Mouse (Mus musculus) G1E-ER4 (cell line): ENCODE results near the gene Coq5. TPM values are rescaled to one million over a fixed set of nuclear protein-coding genes. Genes with fewer than 3 reads are reported as not detected.

ENCODE experiments used
- GATA1 ChIP-seq: IDR thresholded peaks from one replicate; pipeline ENCODE4 v1.8.0; 2012; ENCODE audit warnings: low read length, inconsistent platforms
- polyA plus RNA-seq: library from polyadenylated mRNA; stranded (reverse); fragments of >175 nt; gene quantifications from 2 replicates; pipeline ENCODE4 v1.2.3, GENCODE M21; 2012

Gene Coq5
- polyA plus RNA-seq, 1 experiment: 27.3 TPM

DNA sequence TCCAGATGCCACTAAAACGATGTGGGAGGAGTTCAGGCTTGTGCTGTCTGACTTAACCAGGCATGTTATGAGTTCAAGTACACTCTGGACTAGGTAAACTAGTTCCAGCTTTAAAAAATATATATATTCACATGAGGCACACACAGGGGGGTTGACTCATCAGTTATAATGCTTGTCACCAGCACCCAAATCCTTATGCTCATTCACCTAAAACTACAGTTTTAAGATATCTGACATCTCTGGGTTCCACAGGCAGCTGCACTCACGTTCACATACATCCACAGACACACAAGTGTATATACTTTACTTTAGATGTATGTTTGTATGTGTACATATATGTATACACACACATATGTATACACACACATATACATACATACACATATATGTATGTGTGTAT lies 681 bp upstream of the Coq5 start:
- TF ChIP-seq GATA1: no peak

DNA sequence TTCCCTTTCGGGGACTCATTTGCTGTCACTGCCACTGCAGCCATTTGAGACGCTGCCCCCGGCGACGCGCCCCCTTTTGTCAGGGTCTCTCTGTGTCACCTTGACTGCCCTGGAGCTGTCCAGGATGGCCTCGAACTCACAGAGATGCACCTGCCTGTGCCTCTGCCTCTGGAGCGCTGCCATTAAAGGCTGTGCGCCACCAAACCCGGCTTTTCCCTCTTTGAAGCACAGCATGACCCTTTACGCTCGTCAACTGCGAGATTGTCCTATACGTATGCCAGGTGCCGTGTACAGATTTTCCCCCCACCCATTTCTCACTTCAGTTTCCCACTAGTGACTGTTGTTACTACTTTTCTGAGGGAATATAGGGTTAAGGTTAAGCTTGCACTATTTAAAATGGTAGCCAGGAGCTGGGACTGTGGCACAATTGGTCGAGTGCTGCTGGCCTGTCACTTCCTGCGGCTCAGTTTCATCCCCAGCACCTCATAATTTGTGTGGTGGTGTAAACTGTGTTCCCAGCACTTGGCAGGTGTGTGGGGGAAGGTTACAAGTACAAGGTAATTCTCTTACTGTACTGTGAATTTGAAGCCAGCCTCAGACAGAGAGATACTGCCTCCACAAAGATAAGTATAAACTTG lies 703 bp downstream of the Coq5 start:
- no peak for TF ChIP-seq GATA1

DNA sequence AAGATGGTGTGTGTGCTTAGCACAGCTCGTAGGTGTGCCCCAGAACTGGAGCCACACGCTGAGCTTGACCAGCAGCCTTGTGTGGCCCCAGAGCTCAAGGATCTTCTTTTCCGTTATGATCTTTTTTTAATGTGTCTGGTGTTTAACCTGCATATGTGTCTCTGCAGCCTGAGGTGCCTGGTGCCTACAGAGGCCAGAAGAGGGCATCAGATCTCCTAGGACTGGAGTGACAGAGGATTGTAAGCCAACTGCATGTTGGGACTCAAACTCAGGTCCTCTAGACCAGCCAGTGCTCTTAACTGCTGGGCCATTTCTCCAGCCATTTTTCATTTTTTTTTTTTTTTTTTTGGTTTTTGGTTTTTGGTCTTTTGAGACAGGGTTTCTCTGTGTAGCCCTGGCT lies 5.3 kb downstream of the Coq5 start:
- no peak for TF ChIP-seq GATA1

DNA sequence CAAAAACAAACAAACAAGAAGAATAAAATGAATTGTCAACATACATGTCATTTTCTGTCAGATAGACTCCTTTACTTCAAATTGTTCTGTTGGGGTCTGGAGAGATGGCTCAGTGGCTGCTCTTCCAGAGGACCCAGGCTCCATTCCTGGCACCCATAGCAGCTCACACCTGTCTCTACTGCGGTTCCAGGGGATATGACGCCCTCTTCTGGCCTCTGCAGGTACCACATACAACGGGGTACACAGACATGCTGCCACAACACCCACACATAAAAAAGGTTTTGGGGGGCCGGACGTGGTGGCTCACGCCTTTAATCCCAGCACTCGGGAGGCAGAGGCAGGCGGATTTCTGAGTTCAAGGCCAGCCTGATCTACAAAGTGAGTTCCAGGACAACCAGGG lies 14.7 kb downstream of the Coq5 start:
- TF ChIP-seq GATA1: no peak

DNA sequence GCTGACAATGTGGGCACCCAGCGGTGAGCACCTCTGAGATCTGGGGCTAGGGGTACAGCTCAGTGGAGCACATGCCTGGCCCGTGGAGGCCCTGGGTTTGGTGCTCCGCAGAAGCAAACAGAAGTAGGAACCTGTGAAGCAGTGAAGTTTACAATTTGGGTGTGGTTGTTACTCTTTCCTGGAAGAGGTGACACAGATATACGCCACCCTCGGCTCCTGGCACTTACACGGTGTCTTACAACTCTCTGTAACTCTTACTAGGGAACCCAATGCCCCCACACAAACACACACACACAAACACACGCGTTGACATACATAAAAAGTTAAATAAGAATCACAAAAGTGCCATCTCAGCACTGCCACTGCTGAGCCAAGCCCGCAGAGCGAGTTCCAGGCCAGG lies 16.9 kb downstream of the Coq5 start:
- no peak for TF ChIP-seq GATA1

DNA sequence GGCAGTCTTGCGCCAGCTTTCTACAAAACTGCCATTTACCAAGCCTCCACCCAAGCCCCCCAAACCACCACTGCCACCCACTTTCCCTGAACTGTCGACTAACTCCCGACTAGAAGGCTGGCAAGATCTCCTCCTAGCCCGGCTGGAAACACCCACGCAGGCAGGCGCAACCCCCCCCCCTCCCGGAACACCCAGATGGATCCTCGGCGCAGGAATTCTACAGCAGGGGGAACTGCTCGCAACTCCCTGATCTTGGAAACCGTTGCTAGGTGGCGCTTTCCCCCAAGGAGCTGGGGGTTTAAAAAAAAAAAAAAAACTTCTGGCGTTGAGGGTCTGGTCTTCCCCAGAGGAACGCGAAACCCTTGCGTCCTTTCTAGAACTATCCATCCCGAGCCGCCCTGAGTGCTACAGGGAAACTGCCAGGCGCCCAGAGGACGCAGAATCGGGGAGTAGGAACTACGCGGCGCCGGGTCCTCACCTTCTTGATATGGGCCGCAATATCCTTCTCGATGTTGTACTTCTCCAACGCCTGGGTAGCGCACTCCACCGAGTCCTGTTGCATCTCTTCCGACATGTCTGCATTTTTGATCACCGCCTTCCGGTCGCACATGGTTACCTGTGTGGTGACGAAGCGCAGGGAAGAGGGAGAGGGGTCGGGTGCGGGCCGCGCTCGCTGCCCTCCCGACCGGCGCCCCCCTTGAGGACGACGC lies 20.7 kb downstream of the Coq5 start:
- TF ChIP-seq GATA1: no peak

DNA sequence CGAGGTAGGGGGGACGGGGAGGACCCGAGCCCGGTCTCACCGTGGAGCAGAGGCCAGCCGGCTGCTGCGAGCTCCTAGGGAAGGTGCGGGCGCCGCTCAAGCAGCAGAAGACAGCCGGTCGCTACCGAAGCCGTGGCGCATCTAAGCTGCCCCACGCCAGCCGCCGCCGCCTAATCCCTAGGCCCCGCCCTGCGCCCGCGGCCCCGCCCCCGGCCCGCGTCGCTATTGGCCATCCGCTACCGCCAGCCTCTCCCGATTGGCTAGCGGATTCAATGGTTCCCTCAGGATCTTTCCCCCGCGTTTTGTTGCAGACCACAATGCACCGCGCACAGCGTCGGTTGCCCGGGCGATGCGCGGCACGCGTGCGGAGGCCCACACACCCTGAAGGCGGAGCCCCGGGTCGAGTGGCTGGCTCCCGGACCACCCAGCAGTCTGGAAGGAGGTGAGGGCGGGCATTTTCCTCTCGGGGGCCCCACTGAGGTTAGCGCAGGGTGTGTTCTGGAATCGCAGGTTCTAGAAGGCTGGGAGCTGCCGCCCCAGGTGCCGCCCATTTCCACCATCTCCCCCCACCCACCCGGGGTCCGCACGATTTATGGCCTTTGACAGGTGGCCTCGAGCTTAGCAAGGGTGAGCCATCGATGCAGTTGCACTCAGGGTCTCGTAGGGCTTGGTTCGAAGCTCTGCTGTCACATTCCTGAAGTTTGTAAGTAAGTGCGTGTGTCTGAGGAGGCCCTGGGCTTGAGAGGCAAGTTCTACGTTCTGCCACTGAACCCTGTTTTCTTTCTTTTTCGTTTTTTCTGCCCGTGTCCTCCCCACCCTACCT lies 21.5 kb downstream of the Coq5 start, which contains the start of gene Dynll1:
Dynll1 (minus strand) TSS at position 208 of the 823 bp plus-strand sequence.
- no peak for TF ChIP-seq GATA1

DNA sequence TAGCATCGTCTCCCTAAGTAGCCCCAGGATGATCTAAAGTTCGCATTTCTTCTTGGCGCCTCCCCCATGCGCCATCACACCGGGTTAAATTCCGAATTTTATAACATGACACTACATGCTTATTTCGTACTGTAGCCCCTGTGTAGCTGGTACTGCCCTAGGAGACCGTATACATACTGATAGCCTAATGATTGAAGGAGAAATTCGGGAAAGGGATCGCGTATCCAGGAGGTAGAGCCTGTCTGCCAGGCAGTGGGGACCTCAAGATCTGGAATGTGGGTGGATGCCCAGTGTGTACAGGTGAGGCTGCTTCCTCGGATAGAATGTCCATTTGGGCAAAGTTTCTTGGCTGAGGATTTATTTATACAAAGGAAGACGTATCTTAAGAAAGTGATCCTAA lies 22.1 kb downstream of the Coq5 start:
- TF ChIP-seq GATA1: no peak

DNA sequence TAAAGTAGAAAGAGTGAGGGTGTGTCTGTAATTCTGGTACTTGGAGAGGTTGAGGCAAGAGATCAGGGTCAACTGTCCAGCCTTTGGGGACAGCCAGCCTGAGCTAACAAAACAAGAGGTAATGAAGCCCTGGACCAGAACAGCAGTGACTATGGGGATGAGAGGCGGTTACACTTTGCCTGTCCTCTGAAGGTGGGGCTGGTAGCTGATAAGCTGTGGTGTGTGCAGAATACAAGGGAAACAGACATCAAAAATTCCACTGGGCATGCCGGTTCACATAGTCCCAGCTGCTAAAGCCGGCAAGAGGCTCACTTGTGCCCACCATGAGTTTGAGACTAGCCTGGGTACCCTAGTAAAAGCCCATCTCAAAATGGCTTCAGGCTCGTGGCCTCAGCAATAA lies 32.9 kb downstream of the Coq5 start:
- TF ChIP-seq GATA1: no peak

DNA sequence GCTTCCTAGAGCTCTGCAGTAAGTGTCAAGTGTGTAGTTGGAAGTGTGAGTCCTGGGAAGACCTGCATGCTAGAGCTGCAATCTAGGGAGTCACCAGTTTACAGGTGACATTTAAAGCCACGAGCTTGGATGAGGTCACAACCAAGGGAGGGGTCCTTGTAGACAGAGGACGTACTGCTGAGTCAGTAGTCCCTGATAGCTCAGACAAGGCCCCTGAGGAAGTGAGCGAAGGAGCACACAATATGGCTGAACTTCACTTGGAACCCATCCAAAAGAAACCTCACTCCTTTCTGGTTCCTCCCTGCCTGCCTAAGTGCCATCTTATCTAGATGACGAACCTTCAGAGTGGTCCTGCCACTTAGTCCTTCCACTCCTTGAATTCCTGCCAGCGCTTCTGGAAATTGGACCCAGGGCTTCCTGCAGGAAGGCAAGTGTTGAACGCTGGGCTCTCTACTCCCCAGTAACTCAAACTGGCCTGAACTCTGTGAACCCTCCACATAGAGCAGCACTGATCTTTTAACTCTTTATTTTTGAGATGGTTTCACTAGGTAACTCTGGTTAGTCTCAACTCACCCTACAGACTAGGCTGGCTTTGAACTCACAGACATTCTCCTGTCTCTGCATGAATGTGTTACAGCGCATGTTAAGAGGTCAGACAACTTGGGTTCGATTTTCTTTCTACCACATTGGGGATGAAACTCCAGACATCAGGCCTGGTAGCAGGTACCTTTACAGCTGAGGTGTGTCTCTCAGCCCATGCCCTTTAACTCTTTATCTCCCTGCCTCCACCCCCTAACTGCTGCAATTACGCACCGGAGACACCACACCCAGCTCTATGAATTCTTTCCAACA lies 33.6 kb downstream of the Coq5 start:
- no peak for TF ChIP-seq GATA1

DNA sequence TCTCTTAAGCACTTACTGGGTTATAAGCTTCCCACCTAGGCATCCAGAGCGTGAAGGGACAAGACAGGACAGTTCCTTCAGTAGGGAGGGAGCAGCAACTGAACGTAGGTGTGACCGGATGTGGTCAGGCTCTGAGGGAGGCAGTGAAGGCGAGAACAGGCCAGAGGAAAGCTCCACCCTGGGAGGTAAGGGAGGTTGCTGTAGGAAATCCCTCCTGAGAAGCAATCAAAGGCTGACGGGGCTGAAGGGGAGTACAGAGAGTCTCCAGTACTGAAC lies 34.1 kb downstream of the Coq5 start:
- no peak for TF ChIP-seq GATA1

DNA sequence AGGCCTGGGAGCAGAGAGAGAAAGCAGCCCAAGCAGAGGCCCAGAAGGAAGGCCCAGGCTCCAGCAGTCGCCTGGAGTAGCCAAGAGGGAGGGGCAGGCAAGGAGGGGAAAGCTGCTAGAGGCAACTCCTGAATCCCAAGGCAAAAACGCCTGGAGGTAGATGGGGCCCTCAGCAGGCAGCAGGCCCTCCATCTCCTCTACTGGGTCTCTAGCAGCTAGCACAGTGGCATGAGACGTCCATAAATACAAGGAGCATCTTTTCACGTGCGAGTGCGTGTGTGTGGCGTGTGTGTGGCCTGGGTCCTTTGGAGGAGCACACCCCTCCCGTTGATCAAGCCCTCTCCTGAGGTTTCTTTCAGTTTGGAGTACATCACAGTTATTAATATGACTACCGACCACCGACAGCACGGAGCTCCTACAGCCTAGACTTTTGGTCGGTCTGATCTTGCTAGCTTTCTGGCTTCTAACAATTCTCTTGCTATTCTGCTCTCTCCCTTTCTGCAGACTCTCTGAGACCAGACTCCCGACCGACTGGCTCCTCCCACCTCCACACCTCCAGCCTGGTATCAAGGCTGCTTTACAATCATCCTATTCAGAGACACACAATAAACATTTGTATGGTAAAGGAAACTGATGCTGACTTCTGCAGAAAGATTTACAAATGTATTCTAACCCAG lies 37.6 kb downstream of the Coq5 start:
- TF ChIP-seq GATA1: no peak

DNA sequence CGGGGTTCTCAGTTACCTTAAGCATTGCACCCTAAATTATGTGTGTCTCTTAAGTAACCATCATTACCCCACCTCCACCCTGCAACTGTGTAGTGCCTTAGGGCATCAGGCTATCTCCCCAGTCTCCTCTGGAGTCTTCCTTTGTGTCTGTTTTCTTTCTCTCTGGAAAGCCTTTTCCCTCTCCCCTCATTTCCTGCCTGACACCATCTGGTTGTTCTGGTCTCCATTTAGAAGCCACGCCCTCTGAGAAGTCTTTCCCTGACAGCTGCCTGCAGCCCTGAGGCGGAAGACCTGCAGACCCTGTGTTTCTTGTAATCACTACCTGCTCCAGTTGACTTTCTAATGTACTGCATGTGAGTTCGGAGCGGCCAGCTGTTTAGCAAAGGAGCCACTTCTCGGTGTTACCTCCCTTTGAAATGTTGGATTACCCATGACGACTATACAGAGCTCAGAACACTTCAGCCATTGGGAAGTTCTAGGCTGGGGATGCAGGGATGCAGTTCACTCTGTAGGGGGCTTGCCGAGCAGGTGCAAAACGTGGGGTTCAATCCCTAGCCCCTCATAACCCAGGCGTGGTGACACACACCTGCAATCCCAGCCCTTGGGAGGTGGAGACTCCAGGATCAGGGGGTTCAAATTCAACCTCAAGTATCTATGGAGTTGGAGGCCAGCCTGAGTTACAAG lies 38.3 kb downstream of the Coq5 start:
- TF ChIP-seq GATA1: no peak
